Mouse (Mus musculus) urinary bladder, adult 2 months (tissue): ENCODE measurements around the gene Grb14. TPM values are rescaled to one million over a fixed set of nuclear protein-coding genes. Genes with fewer than 3 reads are reported as not detected.

Experiments used
- DNase-seq: peaks from one replicate; pipeline ENCODE4 v3.0.0; 2022; ENCODE audit warnings: low spot score
- polyA plus RNA-seq: library from polyadenylated mRNA; depleted of rRNA; stranded (reverse); fragments of >200 nt; gene quantifications from 2 replicates; pipeline ENCODE4 v1.2.3, GENCODE M21; 2012; rRNA removed

Grb14 gene
- polyA plus RNA-seq, 1 experiment, result 58.8 TPM

GRCm38 (mm10) chr2:64878275-64878674, 146.5 kb downstream of the Grb14 start:
- no peak for DNase-seq

Other genes starting within 250 kb of the Grb14 start
- gene Cobll1, start 214.4 kb upstream of the Grb14 start, polyA plus RNA-seq, result 19.0 and 20.9 TPM in 2 replicates